Mouse (Mus musculus) bone marrow macrophage, adult 2 months (primary cell): ENCODE measurements around the gene Clec11a. TPM values are rescaled to one million over a fixed set of nuclear protein-coding genes. Genes with fewer than 3 reads are reported as not detected.

Experiments
- H3K27ac ChIP-seq: 2 replicates; pipeline ENCODE4 v1.5.1; 2012; ENCODE audit warnings: low read depth, low read length; ENCODE audit not compliant: insufficient read depth
- H3K4me1 ChIP-seq: 2 replicates; pipeline ENCODE4 v1.6.1; 2012; ENCODE audit warnings: low read length; ENCODE audit not compliant: control insufficient read depth, insufficient read depth
- H3K4me3 ChIP-seq: 2 replicates; pipeline ENCODE4 v1.5.1; 2012; ENCODE audit warnings: mild to moderate bottlenecking, low read length, moderate library complexity; ENCODE audit not compliant: insufficient read depth
- CTCF ChIP-seq: IDR thresholded peaks from 2 replicates; pipeline ENCODE4 v1.5.1; 2012; ENCODE audit warnings: low read depth, mild to moderate bottlenecking, low read length, moderate library complexity
- POLR2A ChIP-seq: IDR thresholded peaks from 2 replicates; pipeline ENCODE4 v1.6.1; 2012; ENCODE audit warnings: mild to moderate bottlenecking, low read depth, low read length, borderline replicate concordance
- polyA plus RNA-seq: library from polyadenylated mRNA; stranded (reverse); fragments of >200 nt; gene quantifications from 2 replicates; pipeline ENCODE4 v1.2.4, GENCODE M21; 2012; ENCODE audit not compliant: missing spikeins, insufficient read depth, insufficient read length

The Clec11a gene
- polyA plus RNA-seq, 1 experiment, result 0.19 TPM

GRCm38 (mm10) chr7:44343459-44344015 lies 36.8 kb upstream of the Clec11a start:
- TF ChIP-seq POLR2A (no peak), CTCF (no peak)

DNA sequence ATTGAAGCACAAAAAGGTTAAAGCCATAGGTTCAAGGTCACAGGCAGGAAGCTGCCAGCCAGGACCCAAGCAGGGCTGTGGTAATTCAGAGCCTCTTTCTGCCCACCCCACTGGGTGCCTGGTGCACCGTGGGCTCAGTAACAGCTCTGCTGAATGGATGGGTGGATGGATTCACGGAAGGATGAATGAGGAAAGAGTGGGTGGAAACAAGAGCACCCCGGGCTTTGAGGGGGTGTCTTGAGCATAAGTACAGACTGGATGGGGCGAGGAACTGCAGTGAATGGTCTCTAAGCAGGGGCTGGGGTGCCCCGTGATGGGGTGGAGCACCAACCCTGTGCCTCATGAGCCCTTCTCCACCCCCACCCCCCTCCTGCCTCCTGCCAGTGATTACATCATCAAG lies 35.0 kb upstream of the Clec11a start:
- H3K4me1 ChIP-seq, result no peaks in the 10 kb centered on the region
- TF ChIP-seq POLR2A, result no peak
- TF ChIP-seq CTCF, result no peak
- no peak overlapping the region for H3K27ac ChIP-seq
- H3K4me3 ChIP-seq, result no peak overlapping the region

More at GRCm38 (mm10) chr7:44343459-44344015, 36.8 kb upstream of the Clec11a start:
- Histone ChIP-seq H3K27ac (no peak overlapping the region), H3K4me1 (0 out of 2 replicates have a peak, but pooled peaks cover 4% of the 10 kb centered on the region), H3K4me3 (no peak overlapping the region)

DNA sequence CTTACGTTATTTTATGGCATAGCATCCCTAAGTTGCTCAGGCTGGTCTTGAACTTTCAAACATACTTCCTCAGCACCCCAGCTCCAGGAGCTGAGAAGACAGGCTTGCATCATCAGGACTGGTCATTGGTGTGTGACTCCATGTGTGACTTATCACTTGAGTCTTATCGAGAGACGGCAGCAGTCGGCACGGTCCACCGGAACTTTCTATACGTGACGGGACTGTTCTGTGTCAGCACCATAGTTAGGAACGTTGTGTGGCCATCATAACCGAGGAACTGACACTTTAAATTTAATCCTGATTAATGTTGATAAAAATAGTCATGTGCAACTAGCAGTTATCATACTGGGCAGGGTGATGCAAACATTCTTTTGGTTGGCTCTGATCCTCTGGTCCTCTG lies 34.4 kb upstream of the Clec11a start:
- H3K4me1 ChIP-seq, result no peaks in the 10 kb centered on the region
- TF ChIP-seq POLR2A (no peak), CTCF (no peak)

DNA sequence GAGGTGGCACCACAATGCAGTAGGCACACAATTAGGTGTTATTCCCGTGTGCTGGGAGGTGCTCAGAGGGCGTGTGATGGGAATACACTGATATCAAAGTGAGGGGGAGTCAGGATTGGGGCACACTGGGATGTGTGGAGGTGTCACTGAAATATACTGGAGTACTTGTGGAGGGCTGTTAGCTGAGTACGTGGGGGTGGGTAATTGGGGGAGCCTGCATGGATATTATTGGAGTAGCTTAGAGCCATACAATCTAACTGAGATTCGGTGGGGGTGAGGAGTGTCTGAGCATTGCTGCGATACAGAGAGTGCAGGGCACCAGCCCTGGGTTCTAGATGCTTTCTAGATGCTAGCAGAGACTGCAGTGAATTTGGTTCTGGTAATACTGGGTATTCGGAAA lies 33.5 kb upstream of the Clec11a start:
- Histone ChIP-seq H3K4me3 (no peak overlapping the region), H3K27ac (no peak overlapping the region), H3K4me1 (no peaks in the 10 kb centered on the region)
- no peak for TF ChIP-seq POLR2A
- no peak for TF ChIP-seq CTCF

More for the DNA sequence above, 34.4 kb upstream of the Clec11a start:
- Histone ChIP-seq H3K27ac (no peak overlapping the region), H3K4me3 (no peak overlapping the region)

DNA sequence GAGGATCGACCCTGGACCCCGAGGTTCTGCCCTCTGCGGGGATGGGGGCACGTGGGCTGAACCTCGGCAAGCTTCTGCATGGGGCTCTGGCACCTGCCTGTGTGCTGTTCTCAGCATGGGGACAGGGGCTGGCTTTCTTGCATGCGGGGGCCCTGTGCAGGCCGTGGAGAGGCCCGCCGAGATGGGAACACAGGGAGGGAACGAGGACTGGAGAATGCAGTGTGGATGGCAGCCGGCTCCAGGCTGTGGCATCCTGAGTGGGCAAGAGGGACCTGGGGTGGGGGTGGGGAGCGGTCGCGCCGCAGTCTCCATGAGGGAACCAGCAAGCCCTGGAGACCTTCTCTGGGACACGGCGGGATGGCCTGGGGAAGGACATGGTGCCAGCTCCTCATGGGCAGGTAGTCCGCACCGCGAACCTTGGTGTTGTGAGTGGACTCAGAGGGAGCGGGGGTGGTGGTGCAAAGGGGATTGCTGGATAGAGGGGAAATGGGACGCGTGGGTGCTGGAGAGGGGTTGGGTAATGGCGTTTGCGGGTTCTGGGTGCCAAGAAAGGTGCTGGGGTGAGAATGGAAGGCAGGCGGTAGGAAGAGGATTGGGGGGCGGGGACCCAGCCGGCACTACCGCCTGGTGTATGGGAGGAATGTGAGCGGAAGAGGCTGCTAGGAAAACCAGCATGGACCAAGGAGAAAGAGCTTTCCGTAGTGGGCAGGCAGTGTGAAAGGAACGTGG lies 30.6 kb upstream of the Clec11a start:
- TF ChIP-seq POLR2A, result no peak
- TF ChIP-seq CTCF, result no peak
- Histone ChIP-seq H3K27ac (no peak overlapping the region), H3K4me3 (no peak overlapping the region), H3K4me1 (no peaks in the 10 kb centered on the region)

DNA sequence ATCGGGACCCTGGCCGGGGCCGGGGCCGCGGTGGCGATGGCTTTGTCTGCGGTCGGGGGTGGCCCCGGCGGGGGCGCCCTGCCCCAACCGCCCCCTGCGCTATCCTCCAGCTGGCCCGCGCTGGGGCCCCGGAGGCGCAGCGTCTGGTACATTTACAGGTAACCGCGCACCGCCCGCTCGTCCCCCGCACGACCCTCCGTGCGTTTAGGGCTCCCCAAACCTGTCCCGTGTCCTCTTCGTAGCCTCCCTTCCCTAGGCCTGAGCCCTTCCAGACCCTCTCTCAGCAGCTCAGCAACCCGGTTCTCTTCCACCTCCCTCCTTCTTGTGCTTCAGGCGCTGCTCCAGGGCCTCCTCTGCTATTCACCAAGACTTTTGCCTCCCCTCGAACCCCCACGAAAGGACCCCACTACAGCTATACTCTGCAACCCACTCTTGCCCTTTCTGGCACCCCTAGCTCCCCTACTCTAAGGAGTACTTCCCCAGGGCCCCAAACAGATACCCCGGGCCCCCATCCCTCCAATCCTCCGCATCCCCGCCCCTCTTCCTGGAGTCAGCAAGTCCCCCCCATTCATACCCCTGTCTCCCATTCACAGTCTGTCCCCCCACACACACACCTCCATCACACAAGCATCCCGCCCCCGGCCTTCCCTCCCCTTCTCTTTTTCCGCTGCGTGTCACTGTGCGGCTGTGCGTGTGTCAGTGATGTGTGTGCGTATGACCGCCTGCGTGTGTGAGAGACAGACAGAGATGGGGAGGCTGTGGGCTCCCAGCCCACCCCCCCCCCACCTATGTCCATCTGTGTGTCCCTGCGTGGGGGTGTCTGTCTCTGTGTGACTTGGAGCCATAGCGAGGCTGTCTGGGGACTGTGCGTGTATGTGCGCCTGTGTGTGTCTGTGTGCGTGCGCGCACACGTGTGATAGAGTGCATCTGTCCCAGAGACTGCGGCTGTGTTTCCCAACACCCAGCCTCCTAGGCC lies 29.6 kb upstream of the Clec11a start:
- Histone ChIP-seq H3K27ac (no peak overlapping the region), H3K4me1 (no peaks in the 10 kb centered on the region), H3K4me3 (no peak overlapping the region)
- no peak for TF ChIP-seq CTCF
- no peak for TF ChIP-seq POLR2A

GRCm38 (mm10) chr7:44335031-44335878 lies 28.6 kb upstream of the Clec11a start:
- TF ChIP-seq CTCF (no peak), POLR2A (no peak)
- Histone ChIP-seq H3K4me3 (no peak overlapping the region), H3K27ac (no peak overlapping the region), H3K4me1 (no peaks in the 10 kb centered on the region)

DNA sequence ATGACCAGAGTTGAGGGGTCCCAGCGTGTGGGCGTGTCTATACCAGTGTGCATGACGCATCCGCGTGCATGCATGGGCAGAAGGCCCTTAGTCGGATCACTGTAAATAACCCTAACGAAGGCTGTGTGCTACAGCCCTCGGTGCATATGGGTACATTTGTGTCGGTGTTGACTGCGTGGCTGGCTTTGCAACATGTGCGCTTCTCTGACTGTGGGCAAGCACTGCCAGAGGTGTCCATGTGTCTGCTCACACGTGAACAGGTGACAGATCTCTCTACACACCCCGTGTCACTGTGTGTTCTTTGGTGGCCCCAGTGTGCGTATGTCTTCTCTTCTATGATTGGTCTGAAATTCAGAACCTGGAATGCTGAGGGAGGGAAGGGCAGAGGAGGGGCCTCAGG lies 27.4 kb upstream of the Clec11a start:
- H3K4me1 ChIP-seq, result no peaks in the 10 kb centered on the region
- no peak overlapping the region for H3K4me3 ChIP-seq
- H3K27ac ChIP-seq, result no peak overlapping the region
- TF ChIP-seq POLR2A (no peak), CTCF (no peak)

DNA sequence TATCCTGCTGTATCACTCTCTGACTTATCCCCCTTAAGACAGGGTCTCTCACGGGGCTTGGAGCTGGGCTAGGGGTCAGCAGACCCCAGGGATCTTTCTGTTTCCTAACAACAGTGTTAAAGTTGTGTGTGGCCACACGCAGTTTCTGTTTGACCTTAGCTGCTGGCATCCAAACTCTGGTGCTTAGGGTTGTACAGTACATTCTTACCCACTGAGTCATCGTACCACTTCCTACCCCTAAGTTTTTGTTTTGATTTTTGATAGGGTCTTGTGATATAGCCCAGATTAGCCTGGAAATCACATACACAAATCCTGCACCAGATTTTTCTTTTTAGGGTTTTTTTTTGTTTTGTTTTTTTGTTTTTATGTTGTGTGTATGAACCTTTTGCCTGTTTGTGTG lies 25.6 kb upstream of the Clec11a start:
- no peak overlapping the region for H3K27ac ChIP-seq
- TF ChIP-seq POLR2A, result no peak
- TF ChIP-seq CTCF, result no peak
- H3K4me1 ChIP-seq, result no peaks in the 10 kb centered on the region
- H3K4me3 ChIP-seq, result no peak overlapping the region
